7 mouse cellular contexts compared by ENCODE assay signal in the genomic region with DNA sequence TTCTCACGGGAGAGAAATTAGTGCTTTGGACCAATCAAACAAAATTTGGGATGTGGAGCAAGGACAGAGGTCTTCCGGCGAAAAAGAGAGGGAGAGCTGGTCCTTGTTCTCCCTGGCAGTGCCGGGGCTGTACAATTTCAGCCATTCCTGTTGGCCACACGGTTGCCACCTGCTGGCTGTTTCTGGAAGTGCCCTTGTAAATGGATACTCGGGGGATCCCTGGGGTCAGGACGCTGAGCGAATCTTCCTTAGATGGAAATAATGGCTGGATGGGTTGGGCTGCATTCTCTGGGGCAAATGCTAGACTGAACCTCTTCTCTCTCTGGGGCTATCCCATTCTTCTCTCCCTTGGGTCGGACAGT. TPM values are rescaled to one million over a fixed set of nuclear protein-coding genes. Genes with fewer than 3 reads are reported as not detected.
A peak's percentile ranks its signal among the peaks of the same experiment; 100 is the strongest.
DNase-seq lines count a peak whose midpoint lies in the region; ATAC-seq and TF ChIP-seq lines count a peak whose summit lies in the region.

No protein-coding gene starts in this region.

- H3K4me1 ChIP-seq in limb, embryonic 10.5 days = peaks cover 13% of the 10 kb centered on the region
- H3K4me1 ChIP-seq in midbrain, embryonic 12.5 days = peaks cover 10% of the 10 kb centered on the region; the same call in 1 of the 2 replicates
- H3K4me1 ChIP-seq in small intestine, adult 2 months (ENCODE audit: control insufficient read depth, insufficient read depth, insufficient read length, low read length) = peaks cover 5% of the 10 kb centered on the region; the same call in 1 of the 2 replicates

- peak; percentile 40 for ATAC-seq in granulocyte monocyte progenitor cell, adult 5-6 weeks (replicated peaks; ENCODE audit: poor library complexity, severe bottlenecking)
- peak; percentile 71 for ATAC-seq in midbrain, embryonic 12.5 days (ENCODE audit: low FRiP score, low read depth)

- no peaks in the 10 kb centered on the region for H3K36me3 ChIP-seq in limb, embryonic 10.5 days
- no peaks in the 10 kb centered on the region for H3K36me3 ChIP-seq in midbrain, embryonic 12.5 days
- H3K36me3 ChIP-seq in small intestine, adult 2 months (ENCODE audit: control insufficient read depth, insufficient read depth, low read length) = no peaks in the 10 kb centered on the region

- peak; percentile 58 for DNase-seq in adrenal gland, adult 8-10 months
- DNase-seq in embryo, embryonic 9.5 days (ENCODE audit: extremely low spot score) = peak; percentile 90
- peak; percentile 65 for DNase-seq in kidney, adult 11 months
- peak; percentile 91 for DNase-seq in limb, embryonic 10.5 days (ENCODE audit: low spot score)

- no peak overlapping the region for H3K27ac ChIP-seq in limb, embryonic 10.5 days
- H3K27ac ChIP-seq in midbrain, embryonic 12.5 days (replicated peaks) = no peak overlapping the region
- H3K27ac ChIP-seq in small intestine, adult 2 months (ENCODE audit: insufficient read depth, low read depth, low read length) = no peak overlapping the region

- peak overlapping the region; percentile 92 for H3K4me2 ChIP-seq in midbrain, embryonic 12.5 days (replicated peaks)

- TF ChIP-seq CTCF in small intestine, adult 2 months (IDR thresholded peaks at IDR 0.05; ENCODE audit: extremely low read depth, insufficient read length, insufficient replicate concordance, low read depth, low read length) = peak; percentile 95

- no peaks in the 10 kb centered on the region for H3K9me3 ChIP-seq in limb, embryonic 10.5 days (replicated peaks)
- no peaks in the 10 kb centered on the region for H3K9me3 ChIP-seq in midbrain, embryonic 12.5 days

- peak overlapping the region; percentile 58 for H3K4me3 ChIP-seq in limb, embryonic 10.5 days
- peak overlapping the region; percentile 55 for H3K4me3 ChIP-seq in midbrain, embryonic 12.5 days
- H3K4me3 ChIP-seq in small intestine, adult 2 months (ENCODE audit: low read depth, low read length) = peak overlapping the region; percentile 65

- H3K27me3 ChIP-seq in limb, embryonic 10.5 days (ENCODE audit: low read depth, poor library complexity, severe bottlenecking) = peaks cover 30% of the 10 kb centered on the region
- peaks cover 24% of the 10 kb centered on the region for H3K27me3 ChIP-seq in midbrain, embryonic 12.5 days
- H3K27me3 ChIP-seq in small intestine, adult 2 months (ENCODE audit: control insufficient read depth, insufficient read depth, low read length) = no peaks in the 10 kb centered on the region

- TF ChIP-seq POLR2A in small intestine, adult 2 months (IDR thresholded peaks at IDR 0.05; ENCODE audit: low read depth, low read length) = 0 out of 2 replicates have a peak, but pooled peaks have one; percentile 13

- 7% methylated on average over 9 of the region's 9 CpGs for WGBS in limb, embryonic 10.5 days
- 2% methylated on average over 9 of the region's 9 CpGs for WGBS in midbrain, embryonic 12.5 days
- WGBS in small intestine, adult 2 months = 1% methylated on average over 9 of the region's 9 CpGs

- H3K9ac ChIP-seq in midbrain, embryonic 12.5 days (replicated peaks) = peak overlapping the region; percentile 53

RNA-seq across cellular contexts. Expression of a gene that starts 1.0 kb away (rescaled TPM):
- 1 to 10 TPM; 3.6 to 7.2 (median 4.9) TPM for total RNA-seq in adrenal gland, adult 8-10 months (2022)
- total RNA-seq in granulocyte monocyte progenitor cell, adult 5-6 weeks (2014; fragmentation: Nextera tagmentation) = 13.8 and 17.5 TPM in 2 replicates
- 9.2 and 10.7 TPM in 2 replicates for total RNA-seq in granulocyte monocyte progenitor cell, adult 5-6 weeks (2017)
- 0.55 and 0.87 TPM in 2 replicates for polyA plus RNA-seq in limb, embryonic 10.5 days (2016; fragmentation: Nextera tagmentation; extraction: Ambion mirVana)
- 10.9 and 12.7 TPM in 2 replicates for polyA plus RNA-seq in midbrain, embryonic 12.5 days (2016; fragmentation: Nextera tagmentation; extraction: Ambion mirVana)
- 4.0 and 4.7 TPM in 2 replicates for polyA plus RNA-seq in small intestine, adult 2 months (2012; rRNA removed)

RNA-seq across cellular contexts. Expression of a gene that starts 24.3 kb away (rescaled TPM):
- total RNA-seq in adrenal gland, adult 8-10 months (2022) = 1,000 to 10,000 TPM; 1,433 to 1,769 (median 1,540) TPM
- 870 and 954 TPM in 2 replicates for total RNA-seq in granulocyte monocyte progenitor cell, adult 5-6 weeks (2014; fragmentation: Nextera tagmentation)
- 1,051 and 1,247 TPM in 2 replicates for total RNA-seq in granulocyte monocyte progenitor cell, adult 5-6 weeks (2017)
- polyA plus RNA-seq in limb, embryonic 10.5 days (2016; fragmentation: Nextera tagmentation; extraction: Ambion mirVana) = 3,627 and 3,653 TPM in 2 replicates
- 3,778 and 3,810 TPM in 2 replicates for polyA plus RNA-seq in midbrain, embryonic 12.5 days (2016; fragmentation: Nextera tagmentation; extraction: Ambion mirVana)
- polyA plus RNA-seq in small intestine, adult 2 months (2012; rRNA removed) = 827 and 2,308 TPM in 2 replicates

RNA-seq across cellular contexts. Expression of a gene that starts 36.2 kb away (rescaled TPM):
- 10 to 100 TPM; 31.1 to 42.2 (median 39.0) TPM for total RNA-seq in adrenal gland, adult 8-10 months (2022)
- total RNA-seq in granulocyte monocyte progenitor cell, adult 5-6 weeks (2014; fragmentation: Nextera tagmentation) = 25.2 and 30.3 TPM in 2 replicates
- total RNA-seq in granulocyte monocyte progenitor cell, adult 5-6 weeks (2017) = 12.8 and 15.7 TPM in 2 replicates
- 35.0 and 42.2 TPM in 2 replicates for polyA plus RNA-seq in limb, embryonic 10.5 days (2016; fragmentation: Nextera tagmentation; extraction: Ambion mirVana)
- 73.6 and 86.9 TPM in 2 replicates for polyA plus RNA-seq in midbrain, embryonic 12.5 days (2016; fragmentation: Nextera tagmentation; extraction: Ambion mirVana)
- polyA plus RNA-seq in small intestine, adult 2 months (2012; rRNA removed) = 77.4 and 175 TPM in 2 replicates
